Mouse (Mus musculus): ENCODE results near the gene Olfr815.
"Not testable (repeated sequence)": the region's sequence is repeated elsewhere in the genome, so short reads cannot be mapped to it uniquely, and the experiment has no call there.

Gene Olfr815

DNA sequence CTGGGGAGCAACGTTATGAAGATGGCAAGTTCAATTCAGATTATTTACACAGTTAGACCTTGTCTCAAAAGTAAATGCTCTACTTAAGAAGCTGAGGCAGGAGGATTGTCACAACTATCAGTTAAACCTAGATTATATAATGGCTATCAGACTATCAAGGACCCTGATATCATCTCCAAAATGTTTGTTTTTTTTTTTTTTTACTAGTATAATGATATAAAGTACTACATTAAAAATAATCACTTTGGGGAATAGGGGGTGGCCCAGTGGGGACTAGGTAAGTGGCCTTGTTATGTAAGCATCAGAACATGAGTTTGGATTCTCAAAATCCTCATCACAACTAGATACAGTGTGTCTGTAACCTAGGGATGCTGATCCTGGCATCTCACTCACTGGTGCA, at the start of gene Olfr815:
Gene Olfr815 (minus strand): TSS at position 101 of the 400 bp plus-strand sequence.
- not testable (repeated sequence) for DNase-seq (ENCODE audit: low spot score in 2 of 2)

DNA sequence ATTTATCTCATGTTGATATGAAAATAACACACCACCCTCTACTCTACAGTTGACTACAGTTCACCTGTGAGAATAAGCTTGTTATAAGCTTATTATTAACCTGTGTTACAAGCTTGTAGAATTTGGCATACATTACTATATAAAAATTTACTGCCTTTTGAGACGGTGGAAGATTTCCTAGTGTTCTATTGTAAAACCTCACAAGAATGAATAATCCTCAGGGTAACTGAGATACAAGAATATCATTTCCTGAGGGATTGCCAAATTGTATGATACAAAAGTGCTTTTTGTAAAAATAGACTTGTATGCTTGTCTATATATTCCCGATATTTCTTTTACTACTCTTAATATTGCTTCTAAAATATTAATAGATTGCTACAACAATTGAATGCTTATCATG, 43.3 kb upstream of the Olfr815 start, which contains the start of gene Olfr818:
Gene Olfr818 (minus strand): TSS at position 101 of the 400 bp plus-strand sequence.
- DNase-seq (ENCODE audit: low spot score in 2 of 2) = no peak

DNA sequence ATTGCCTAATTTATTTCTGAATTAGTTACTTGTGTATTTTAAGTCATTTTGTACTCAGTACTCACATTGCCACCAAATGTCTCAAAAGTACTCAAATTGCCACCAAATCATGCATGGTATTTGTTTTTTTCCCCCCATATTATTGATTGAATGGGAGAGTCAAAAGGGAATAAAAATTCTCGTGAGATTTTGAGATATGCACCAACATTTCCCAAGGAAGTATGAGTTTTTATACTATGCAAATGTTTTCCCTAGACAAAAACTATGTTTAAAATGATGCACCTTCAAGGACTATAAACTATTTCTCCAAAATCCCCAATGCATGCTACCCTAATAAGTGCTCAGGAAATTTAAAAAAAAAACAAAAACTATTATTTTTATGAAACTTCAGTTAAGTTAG, 9.8 kb upstream of the Olfr815 start, which contains the start of gene Olfr816:
Gene Olfr816 (minus strand): TSS at position 101 of the 400 bp plus-strand sequence.
- DNase-seq (ENCODE audit: low spot score in 2 of 2) = no peak

GRCm38 (mm10) chr10:129885934-129886333, 19.7 kb downstream of the Olfr815 start:
- DNase-seq (ENCODE audit: low spot score in 2 of 2) = no peak

GRCm38 (mm10) chr10:129885496-129885895, 20.2 kb downstream of the Olfr815 start:
- DNase-seq (ENCODE audit: low spot score in 2 of 2) = not testable (repeated sequence)

- not testable (repeated sequence) for DNase-seq (ENCODE audit: low spot score in 2 of 2)
Measured at GRCm38 (mm10) chr10:129879751-129880150, 25.9 kb downstream of the Olfr815 start, which contains the start of gene Olfr814. Gene Olfr814 (minus strand): TSS chr10:129879851.

- no peak for DNase-seq (ENCODE audit: low spot score in 2 of 2)
Measured at GRCm38 (mm10) chr10:129855067-129855466, 50.6 kb downstream of the Olfr815 start, which contains the start of gene Olfr813. Gene Olfr813 (plus strand): TSS chr10:129855367.
